Mouse (Mus musculus): ENCODE measurements around the gene Sys1. TPM values are rescaled to one million over a fixed set of nuclear protein-coding genes. Genes with fewer than 3 reads are reported as not detected.
A peak's percentile ranks its signal among the peaks of the same experiment; 100 is the strongest.

The Sys1 gene
- total and polyA plus RNA-seq, 2 experiments from 2014 or later: 39.1 to 71.8 TPM

- Histone ChIP-seq H3K9ac (replicated peaks; ENCODE audit: low read depth, low read length) (no peak overlapping the region), H3K36me3 (replicated peaks; ENCODE audit: control insufficient read depth, insufficient read depth, low read length) (peaks cover 14% of the 10 kb centered on the region), H3K4me1 (ENCODE audit: control insufficient read depth, insufficient read depth) (peaks cover 7% of the 10 kb centered on the region; the same call in 1 of the 2 replicates), H3K27me3 (ENCODE audit: control insufficient read depth, insufficient read depth, low read length) (no peaks in the 10 kb centered on the region), H3K27ac (ENCODE audit: low read depth) (no peak overlapping the region), H3K9me3 (replicated peaks; ENCODE audit: control insufficient read depth, low read length) (no peaks in the 10 kb centered on the region), H3K4me3 (ENCODE audit: low read depth, low read length) (no peak overlapping the region), H3K4me2 (ENCODE audit: low read depth, low read length) (peak overlapping the region; percentile 83)
- 70% methylated on average over 9 of the region's 9 CpGs for WGBS
- DNase-seq (ENCODE audit: low spot score) (no peak), ATAC-seq (ENCODE audit: insufficient read depth, low read depth) (no peak)
- TF ChIP-seq EP300 (IDR thresholded peaks at IDR 0.05; ENCODE audit: low read depth) (no peak), CTCF (IDR thresholded peaks at IDR 0.05; ENCODE audit: low read depth) (no peak)
Measured at GRCm38 (mm10) chr2:164487812-164488211, 31.0 kb downstream of the Sys1 start.

GRCm38 (mm10) chr2:164494126-164494525, 37.4 kb downstream of the Sys1 start:
- WGBS: 49% methylated on average over 2 of the region's 2 CpGs
- H3K27me3 ChIP-seq (ENCODE audit: control insufficient read depth, insufficient read depth, low read length): no peaks in the 10 kb centered on the region
- no peak overlapping the region for H3K4me2 ChIP-seq (ENCODE audit: low read depth, low read length)
- ATAC-seq (ENCODE audit: insufficient read depth, low read depth) (no peak), DNase-seq (ENCODE audit: low spot score) (no peak)
- no peak for TF ChIP-seq EP300 (IDR thresholded peaks at IDR 0.05; ENCODE audit: low read depth)
- TF ChIP-seq CTCF (IDR thresholded peaks at IDR 0.05; ENCODE audit: low read depth): no peak
- H3K27ac ChIP-seq (ENCODE audit: low read depth): no peak overlapping the region
- no peaks in the 10 kb centered on the region for H3K9me3 ChIP-seq (replicated peaks; ENCODE audit: control insufficient read depth, low read length)
- peaks cover 14% of the 10 kb centered on the region for H3K36me3 ChIP-seq (replicated peaks; ENCODE audit: control insufficient read depth, insufficient read depth, low read length)
- H3K4me1 ChIP-seq (ENCODE audit: control insufficient read depth, insufficient read depth): peaks cover 12% of the 10 kb centered on the region
- no peak overlapping the region for H3K4me3 ChIP-seq (ENCODE audit: low read depth, low read length)
- H3K9ac ChIP-seq (replicated peaks; ENCODE audit: low read depth, low read length): no peak overlapping the region

DNA sequence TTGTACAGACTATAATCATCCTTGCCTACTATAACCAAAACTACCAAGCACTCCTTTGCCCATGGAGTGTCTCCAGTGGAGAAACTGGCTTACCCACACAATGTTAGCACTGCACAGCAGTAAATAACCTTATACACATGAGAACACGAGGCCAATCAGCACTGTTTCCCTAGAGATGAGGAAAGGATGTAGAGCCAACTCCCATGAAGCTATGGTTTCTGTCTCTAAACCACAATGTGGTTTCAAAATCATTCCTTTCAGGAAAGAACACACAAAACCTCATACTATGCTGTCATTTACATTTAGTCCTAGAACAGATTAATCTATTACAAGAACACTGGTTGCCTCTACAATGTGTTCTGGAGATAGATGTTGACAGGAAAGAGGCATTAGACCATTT, 39.6 kb downstream of the Sys1 start:
- Histone ChIP-seq H3K27ac (ENCODE audit: low read depth) (no peak overlapping the region), H3K4me2 (ENCODE audit: low read depth, low read length) (peak overlapping the region; percentile 88; the same call in 1 of the 2 replicates), H3K27me3 (ENCODE audit: control insufficient read depth, insufficient read depth, low read length) (no peaks in the 10 kb centered on the region), H3K9ac (replicated peaks; ENCODE audit: low read depth, low read length) (no peak overlapping the region), H3K4me3 (ENCODE audit: low read depth, low read length) (no peak overlapping the region), H3K4me1 (ENCODE audit: control insufficient read depth, insufficient read depth) (peaks cover 12% of the 10 kb centered on the region), H3K9me3 (replicated peaks; ENCODE audit: control insufficient read depth, low read length) (no peaks in the 10 kb centered on the region), H3K36me3 (replicated peaks; ENCODE audit: control insufficient read depth, insufficient read depth, low read length) (peaks cover 16% of the 10 kb centered on the region)
- ATAC-seq (ENCODE audit: insufficient read depth, low read depth) (no peak), DNase-seq (ENCODE audit: low spot score) (no peak)
- TF ChIP-seq EP300 (IDR thresholded peaks at IDR 0.05; ENCODE audit: low read depth) (no peak), CTCF (IDR thresholded peaks at IDR 0.05; ENCODE audit: low read depth) (no peak)
- 50% methylated on average over 1 of the region's 1 CpGs for WGBS

DNA sequence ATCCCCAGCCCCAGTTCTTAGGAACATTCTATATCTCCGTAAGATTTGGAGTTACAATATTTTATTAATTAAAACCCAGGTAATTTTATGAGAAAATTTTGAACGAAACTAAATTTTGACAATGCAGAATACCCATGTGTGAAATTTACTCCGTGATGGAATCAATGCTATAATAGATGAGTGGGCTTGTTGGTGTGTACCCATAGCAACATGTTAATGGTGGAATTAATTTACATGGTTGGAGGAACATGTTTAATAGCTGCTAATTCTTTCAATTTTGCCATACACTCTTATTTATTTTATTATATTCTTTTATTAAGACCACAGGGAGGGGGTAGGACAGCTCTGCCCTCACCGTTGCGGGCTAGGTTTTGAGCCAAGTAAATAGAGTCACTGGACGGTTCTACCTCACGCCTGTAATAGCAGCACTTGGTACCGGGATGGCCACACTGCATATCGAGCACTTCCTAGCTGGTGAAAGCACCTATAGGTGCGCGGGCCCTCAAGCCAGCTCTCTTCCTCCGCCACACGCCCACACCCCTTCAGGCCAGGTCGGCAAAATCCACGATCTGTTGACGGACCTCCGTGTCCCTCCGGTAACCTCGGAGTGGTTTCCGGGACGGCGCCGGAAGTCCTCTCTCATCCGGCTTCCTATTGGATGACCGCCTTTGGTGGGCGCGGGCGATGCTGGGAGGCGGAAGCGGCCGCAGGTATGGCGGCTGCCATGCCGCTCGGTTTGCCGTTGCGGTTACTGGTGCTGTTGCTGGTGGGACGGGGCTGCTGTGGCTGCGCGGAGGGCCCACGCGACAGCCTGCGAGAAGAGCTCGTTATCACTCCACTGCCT, 40.3 kb downstream of the Sys1 start, which contains the start of gene Pigt:
TSS of gene Pigt (plus strand) at position 674 of the 844 bp plus-strand sequence.
- peak within 1 kb of the TSS; percentile 51 for H3K27ac ChIP-seq (ENCODE audit: low read depth)
- peak within 1 kb of the TSS; percentile 88 for H3K4me2 ChIP-seq (ENCODE audit: low read depth, low read length)
- DNase-seq (ENCODE audit: low spot score) (peak; percentile 81), ATAC-seq (ENCODE audit: insufficient read depth, low read depth) (peak; percentile 94)
- WGBS: 4% methylated on average over 43 of the region's 43 CpGs
- peak; percentile 58; the same call in 1 of the 2 replicates for TF ChIP-seq EP300 (IDR thresholded peaks at IDR 0.05; ENCODE audit: low read depth)
- no peak for TF ChIP-seq CTCF (IDR thresholded peaks at IDR 0.05; ENCODE audit: low read depth)
- peaks cover 12% of the 10 kb centered on the region for H3K4me1 ChIP-seq (ENCODE audit: control insufficient read depth, insufficient read depth)
- peak within 1 kb of the TSS; percentile 61 for H3K9ac ChIP-seq (replicated peaks; ENCODE audit: low read depth, low read length)
- H3K27me3 ChIP-seq (ENCODE audit: control insufficient read depth, insufficient read depth, low read length): no peaks in the 10 kb centered on the region
- peaks cover 21% of the 10 kb centered on the region for H3K36me3 ChIP-seq (replicated peaks; ENCODE audit: control insufficient read depth, insufficient read depth, low read length)
- H3K4me3 ChIP-seq (ENCODE audit: low read depth, low read length): peak within 1 kb of the TSS; percentile 79
- H3K9me3 ChIP-seq (replicated peaks; ENCODE audit: control insufficient read depth, low read length): no peaks in the 10 kb centered on the region

GRCm38 (mm10) chr2:164497691-164498268, 41.0 kb downstream of the Sys1 start:
- H3K4me3 ChIP-seq (ENCODE audit: low read depth, low read length): peak overlapping the region; percentile 79
- peaks cover 27% of the 10 kb centered on the region for H3K36me3 ChIP-seq (replicated peaks; ENCODE audit: control insufficient read depth, insufficient read depth, low read length)
- 5% methylated on average over 21 of the region's 21 CpGs for WGBS
- H3K9me3 ChIP-seq (replicated peaks; ENCODE audit: control insufficient read depth, low read length): no peaks in the 10 kb centered on the region
- no peak for TF ChIP-seq EP300 (IDR thresholded peaks at IDR 0.05; ENCODE audit: low read depth)
- TF ChIP-seq CTCF (IDR thresholded peaks at IDR 0.05; ENCODE audit: low read depth): no peak
- no peaks in the 10 kb centered on the region for H3K27me3 ChIP-seq (ENCODE audit: control insufficient read depth, insufficient read depth, low read length)
- peak overlapping the region; percentile 61 for H3K9ac ChIP-seq (replicated peaks; ENCODE audit: low read depth, low read length)
- peak overlapping the region; percentile 51; the same call in 1 of the 2 replicates for H3K27ac ChIP-seq (ENCODE audit: low read depth)
- H3K4me1 ChIP-seq (ENCODE audit: control insufficient read depth, insufficient read depth): peaks cover 12% of the 10 kb centered on the region
- no peak for DNase-seq (ENCODE audit: low spot score)
- H3K4me2 ChIP-seq (ENCODE audit: low read depth, low read length): peak overlapping the region; percentile 88
- ATAC-seq (ENCODE audit: insufficient read depth, low read depth): peak; percentile 3; the same call in 1 of the 2 replicates
